Mouse (Mus musculus) heart, postnatal 0 days (tissue): ENCODE results near the gene Ccdc51. TPM values are rescaled to one million over a fixed set of nuclear protein-coding genes. Genes with fewer than 3 reads are reported as not detected.

ENCODE experiments used
- ATAC-seq: fragments of 200-750 bp; cut with Nextera tagmentation; 2 replicates; pipeline ENCODE4 v1.8.0; 2017; ENCODE audit warnings: low read depth, moderate number of reproducible peaks, moderate library complexity; ENCODE audit not compliant: insufficient read depth
- DNase-seq: peaks from one replicate; pipeline ENCODE4 v3.0.0-alpha.2; 2016; ENCODE audit warnings: low spot score
- H3K27ac ChIP-seq: fragments of 300-500 bp; sonication (generic); 2 replicates; pipeline ENCODE4 v1.5.1; 2014; ENCODE audit warnings: low read depth, mild to moderate bottlenecking
- H3K27me3 ChIP-seq: fragments of 300-500 bp; sonication (generic); 2 replicates; pipeline ENCODE4 v1.6.1; 2014; ENCODE audit warnings: low read length, mixed read lengths; ENCODE audit not compliant: control insufficient read depth, insufficient read depth
- H3K36me3 ChIP-seq: fragments of 300-500 bp; sonication (generic); replicated peaks from 2 replicates; pipeline ENCODE4 v1.6.1; 2014; ENCODE audit warnings: low read length, mixed read lengths; ENCODE audit not compliant: control insufficient read depth, insufficient read depth
- H3K4me1 ChIP-seq: fragments of 300-500 bp; sonication (generic); 2 replicates; pipeline ENCODE4 v1.6.1; 2014; ENCODE audit warnings: antibody characterized with exemption; ENCODE audit not compliant: control insufficient read depth, insufficient read depth
- H3K4me2 ChIP-seq: fragments of 300-500 bp; sonication (generic); 2 replicates; pipeline ENCODE4 v1.6.1; 2014; ENCODE audit warnings: low read depth, mild to moderate bottlenecking, low read length, moderate library complexity
- H3K4me3 ChIP-seq: fragments of 300-500 bp; sonication (generic); 2 replicates; pipeline ENCODE4 v1.5.1; 2014; ENCODE audit warnings: low read depth, low read length
- H3K9ac ChIP-seq: fragments of 300-500 bp; sonication (generic); replicated peaks from 2 replicates; pipeline ENCODE4 v1.6.1; 2014; ENCODE audit warnings: low read depth, low read length, mixed read lengths
- H3K9me3 ChIP-seq: fragments of 300-500 bp; sonication (generic); replicated peaks from 2 replicates; pipeline ENCODE4 v1.6.1; 2016; ENCODE audit warnings: low read length; ENCODE audit not compliant: control insufficient read depth
- CTCF ChIP-seq: IDR thresholded peaks from 2 replicates; pipeline ENCODE4 v1.5.1; 2016; ENCODE audit warnings: antibody characterized with exemption, control low read depth, low read depth
- EP300 ChIP-seq: IDR thresholded peaks from 2 replicates; pipeline ENCODE4 v1.6.1; 2016; ENCODE audit warnings: antibody characterized with exemption, low read depth
- WGBS: fragments of 180-500 bp; shearing (Covaris S2); extraction: QIAGEN DNeasy Blood & Tissue Kit; methylation state at CpG from one replicate; pipeline ENCODE4 v1.1.7; 2014; 5-methylcytosine and 5-hydroxymethylcytosine counted together
- polyA plus RNA-seq: library from polyadenylated mRNA; unstranded; fragments of >200 nt; fragmentation: Nextera tagmentation; extraction: Ambion mirVana; gene quantifications from 2 replicates; pipeline ENCODE4 v1.2.1, GENCODE M21; 2015
- total RNA-seq: library from RNA; depleted of rRNA; stranded (reverse); fragments of >200 nt; gene quantifications from 2 replicates; pipeline ENCODE4 v1.2.3, GENCODE M21; 2014; ENCODE audit warnings: low replicate concordance

The Ccdc51 gene
- total and polyA plus RNA-seq, 2 experiments from 2014 or later: 11.6 to 14.3 TPM

- TF ChIP-seq EP300 (no peak), CTCF (no peak)
- H3K36me3 ChIP-seq: peaks cover 35% of the 10 kb centered on the region
- H3K9me3 ChIP-seq: no peaks in the 10 kb centered on the region
- DNase-seq: no peak
- no peaks in the 10 kb centered on the region for H3K27me3 ChIP-seq
- H3K4me3 ChIP-seq: no peak overlapping the region
- ATAC-seq: no peak
- no peak overlapping the region for H3K4me2 ChIP-seq
- H3K27ac ChIP-seq: no peak overlapping the region
- H3K4me1 ChIP-seq: 0 out of 2 replicates have a peak, but pooled peaks cover 16% of the 10 kb centered on the region
- 85% methylated on average over 5 of the region's 5 CpGs for WGBS
- no peak overlapping the region; the same call in 1 of the 2 replicates for H3K9ac ChIP-seq
Measured at GRCm38 (mm10) chr9:109057543-109057942, 24.8 kb upstream of the Ccdc51 start.

- H3K9ac ChIP-seq: peak overlapping the region; percentile 54
- no peak for DNase-seq
Measured at GRCm38 (mm10) chr9:109058006-109058765, 24.1 kb upstream of the Ccdc51 start.

GRCm38 (mm10) chr9:109059136-109059903 is 23.0 kb upstream of the Ccdc51 start, which contains the start of gene Trex1:
TSS of gene Trex1 (minus strand) at chr9:109059734.
- H3K4me2 ChIP-seq: peak within 1 kb of the TSS; percentile 59
- peak; percentile 88 for ATAC-seq

More at GRCm38 (mm10) chr9:109058006-109058765, 24.1 kb upstream of the Ccdc51 start:
- peaks cover 40% of the 10 kb centered on the region for H3K36me3 ChIP-seq
- H3K9me3 ChIP-seq: no peaks in the 10 kb centered on the region
- no peak for TF ChIP-seq CTCF
- no peak for TF ChIP-seq EP300
- no peak for ATAC-seq
- H3K4me2 ChIP-seq: peak overlapping the region; percentile 59
- peak overlapping the region; percentile 84 for H3K27ac ChIP-seq
- H3K4me3 ChIP-seq: peak overlapping the region; percentile 39
- 88% methylated on average over 19 of the region's 19 CpGs for WGBS
- no peaks in the 10 kb centered on the region for H3K27me3 ChIP-seq
- H3K4me1 ChIP-seq: 0 out of 2 replicates have a peak, but pooled peaks cover 16% of the 10 kb centered on the region

GRCm38 (mm10) chr9:109060184-109060897 is 22.0 kb upstream of the Ccdc51 start:
- ATAC-seq (no peak), DNase-seq (no peak)
- WGBS: 85% methylated on average over 16 of the region's 16 CpGs
- TF ChIP-seq CTCF: no peak
- no peak for TF ChIP-seq EP300
- Histone ChIP-seq H3K4me3 (no peak overlapping the region), H3K27ac (0 out of 2 replicates have a peak overlapping the region, but pooled peaks have one; percentile 84), H3K27me3 (no peaks in the 10 kb centered on the region), H3K36me3 (peaks cover 61% of the 10 kb centered on the region), H3K4me2 (no peak overlapping the region), H3K9ac (no peak overlapping the region), H3K9me3 (no peaks in the 10 kb centered on the region), H3K4me1 (0 out of 2 replicates have a peak, but pooled peaks cover 11% of the 10 kb centered on the region)

More at GRCm38 (mm10) chr9:109059136-109059903, 23.0 kb upstream of the Ccdc51 start, which contains the start of gene Trex1:
- peak; percentile 87 for DNase-seq
- peaks cover 51% of the 10 kb centered on the region for H3K36me3 ChIP-seq
- peak within 1 kb of the TSS; percentile 39 for H3K4me3 ChIP-seq
- H3K27me3 ChIP-seq: no peaks in the 10 kb centered on the region
- 8% methylated on average over 15 of the region's 15 CpGs for WGBS
- H3K9me3 ChIP-seq: no peaks in the 10 kb centered on the region
- TF ChIP-seq EP300 (peak; percentile 60; the same call in 1 of the 2 replicates), CTCF (peak; percentile 97)
- H3K9ac ChIP-seq: peak within 1 kb of the TSS; percentile 54
- 0 out of 2 replicates have a peak, but pooled peaks cover 16% of the 10 kb centered on the region for H3K4me1 ChIP-seq
- peak within 1 kb of the TSS; percentile 84 for H3K27ac ChIP-seq

- no peak for DNase-seq
- Histone ChIP-seq H3K9me3 (no peaks in the 10 kb centered on the region), H3K36me3 (peaks cover 67% of the 10 kb centered on the region), H3K4me3 (no peak overlapping the region), H3K4me1 (0 out of 2 replicates have a peak, but pooled peaks cover 10% of the 10 kb centered on the region), H3K4me2 (no peak overlapping the region), H3K9ac (no peak overlapping the region), H3K27me3 (no peaks in the 10 kb centered on the region), H3K27ac (no peak overlapping the region)
- 82% methylated on average over 5 of the region's 5 CpGs for WGBS
- ATAC-seq: no peak
- no peak for TF ChIP-seq EP300
Measured at GRCm38 (mm10) chr9:109060898-109061295, 21.4 kb upstream of the Ccdc51 start.
